Mouse (Mus musculus) layer of hippocampus, postnatal 36 days (tissue): Measurements from ENCODE around the gene Tmeff1. TPM values are rescaled to one million over a fixed set of nuclear protein-coding genes. Genes with fewer than 3 reads are reported as not detected.
A peak's percentile ranks its signal among the peaks of the same experiment; 100 is the strongest.

Experiments
- DNase-seq, 2 experiments: peaks; one replicate each; pipeline ENCODE4 v3.0.0; 2022
- total RNA-seq, 2 experiments: library from RNA; stranded (reverse); gene quantifications; 2 replicates each; pipeline ENCODE4 v1.2.3; 2021

Tmeff1 gene
- total RNA-seq, 2 experiments from 2014 or later, result 125 to 137 TPM

GRCm38 (mm10) chr4:48576361-48576760 is 8.6 kb upstream of the Tmeff1 start:
- no peak for DNase-seq

- no peak for DNase-seq
These were observed 7.1 kb upstream of the Tmeff1 start for GRCm38 (mm10) chr4:48577831-48578230.

- no peak for DNase-seq
These were observed 6.6 kb upstream of the Tmeff1 start for GRCm38 (mm10) chr4:48578399-48578798.

- no peak for DNase-seq
These were observed 5.4 kb upstream of the Tmeff1 start for GRCm38 (mm10) chr4:48579475-48580110.

GRCm38 (mm10) chr4:48581201-48581600 is 3.8 kb upstream of the Tmeff1 start:
- no peak for DNase-seq

- DNase-seq, result no peak
These were observed 3.0 kb upstream of the Tmeff1 start for GRCm38 (mm10) chr4:48581993-48582392.

GRCm38 (mm10) chr4:48582941-48583340 is 2.0 kb upstream of the Tmeff1 start:
- no peak for DNase-seq

- DNase-seq, result peak; percentile 49 to 52
These were observed 496 bp downstream of the Tmeff1 start for GRCm38 (mm10) chr4:48585241-48586098.

GRCm38 (mm10) chr4:48586099-48586821 is 1.3 kb downstream of the Tmeff1 start:
- DNase-seq, result peak; percentile 27 to 39

GRCm38 (mm10) chr4:48587526-48587925 is 2.6 kb downstream of the Tmeff1 start:
- DNase-seq, result no peak

GRCm38 (mm10) chr4:48588576-48588975 is 3.6 kb downstream of the Tmeff1 start:
- DNase-seq, result no peak

- no peak for DNase-seq
These were observed 5.9 kb downstream of the Tmeff1 start for GRCm38 (mm10) chr4:48590862-48591261.

- no peak for DNase-seq
These were observed 6.4 kb downstream of the Tmeff1 start for GRCm38 (mm10) chr4:48591390-48591789.

GRCm38 (mm10) chr4:48592328-48592727 is 7.4 kb downstream of the Tmeff1 start:
- no peak for DNase-seq

- DNase-seq, result no peak
These were observed 7.9 kb downstream of the Tmeff1 start for GRCm38 (mm10) chr4:48592844-48593243.

- DNase-seq, result no peak
These were observed 11.1 kb downstream of the Tmeff1 start for GRCm38 (mm10) chr4:48596111-48596510.

GRCm38 (mm10) chr4:48605650-48606049 is 20.7 kb downstream of the Tmeff1 start:
- DNase-seq, result no peak

- DNase-seq, result no peak
These were observed 24.5 kb downstream of the Tmeff1 start for GRCm38 (mm10) chr4:48609485-48609884.

- DNase-seq, result no peak
These were observed 25.3 kb downstream of the Tmeff1 start for GRCm38 (mm10) chr4:48610251-48610650.

GRCm38 (mm10) chr4:48615483-48615882 is 30.5 kb downstream of the Tmeff1 start:
- no peak for DNase-seq

- no peak for DNase-seq
These were observed 32.2 kb downstream of the Tmeff1 start for GRCm38 (mm10) chr4:48617201-48617600.

GRCm38 (mm10) chr4:48620121-48620520 is 35.1 kb downstream of the Tmeff1 start:
- DNase-seq, result no peak

GRCm38 (mm10) chr4:48622246-48622645 is 37.3 kb downstream of the Tmeff1 start:
- DNase-seq, result no peak
